ENCODE assay signal across 13 mouse cellular contexts in genomic region chr3:95635636-95636035, GRCm38 (mm10). TPM values are rescaled to one million over a fixed set of nuclear protein-coding genes. Genes with fewer than 3 reads are reported as not detected.
DNase-seq lines count a peak whose midpoint lies in the region; ATAC-seq and TF ChIP-seq lines count a peak whose summit lies in the region.
"Had no signal": no experiment of that assay in that cellular context is flagged by ENCODE, and none has a peak within 500 bp of the region (broad histone marks: within the 10 kb centered on the region; RNA-seq: fewer than 3 reads in every experiment).

No protein-coding gene starts in this region.

- H3K36me3 ChIP-seq in kidney, embryonic 15.5 days = peaks cover 85% of the 10 kb centered on the region
- H3K36me3 ChIP-seq in E14TG2a.4 (ENCODE audit: insufficient read depth, low read length) = peaks cover 79% of the 10 kb centered on the region
- H3K36me3 ChIP-seq in liver, embryonic 15.5 days (replicated peaks) = peaks cover 92% of the 10 kb centered on the region

- ATAC-seq in kidney, embryonic 15.5 days (replicated peaks; ENCODE audit: low FRiP score) = no peak
- ATAC-seq in liver, embryonic 15.5 days (ENCODE audit: insufficient read depth) = no peak
- ATAC-seq: activated CD4-positive, CD25-positive, alpha-beta regulatory T cell, adult 4 months had no signal

- no peaks in the 10 kb centered on the region for H3K9me3 ChIP-seq in kidney, embryonic 15.5 days (replicated peaks)
- no peaks in the 10 kb centered on the region for H3K9me3 ChIP-seq in E14TG2a.4 (ENCODE audit: low read length)
- no peaks in the 10 kb centered on the region for H3K9me3 ChIP-seq in liver, embryonic 15.5 days (replicated peaks)
- H3K9me3 ChIP-seq: hindbrain, embryonic 12.5 days had no signal

- TF ChIP-seq CTCF in E14TG2a.4 (conservative IDR thresholded peaks at IDR 0.05; ENCODE audit: low read length) = no peak

- no peaks in the 10 kb centered on the region for H3K27me3 ChIP-seq in kidney, embryonic 15.5 days
- no peaks in the 10 kb centered on the region for H3K27me3 ChIP-seq in E14TG2a.4 (ENCODE audit: insufficient read depth, low read length)
- H3K27me3 ChIP-seq in liver, embryonic 15.5 days = no peaks in the 10 kb centered on the region
- H3K27me3 ChIP-seq: hindbrain, embryonic 12.5 days had no signal

- no peak overlapping the region for H3K4me3 ChIP-seq in kidney, embryonic 15.5 days (replicated peaks)
- H3K4me3 ChIP-seq in E14TG2a.4 (replicated peaks; ENCODE audit: low read length) = 0 out of 2 replicates have a peak overlapping the region, but pooled peaks have one; percentile 8
- no peak overlapping the region for H3K4me3 ChIP-seq in liver, embryonic 15.5 days (replicated peaks)
- H3K4me3 ChIP-seq: hindbrain, embryonic 12.5 days had no signal

- no peak overlapping the region for H3K9ac ChIP-seq in kidney, embryonic 15.5 days
- H3K9ac ChIP-seq in liver, embryonic 15.5 days = no peak overlapping the region
- H3K9ac ChIP-seq: hindbrain, embryonic 12.5 days; lung, embryonic 14.5 days had no signal

- H3K4me1 ChIP-seq in kidney, embryonic 15.5 days = peaks cover 4% of the 10 kb centered on the region; the same call in 1 of the 2 replicates
- H3K4me1 ChIP-seq in E14TG2a.4 (replicated peaks; ENCODE audit: low read depth, low read length) = peaks cover 99% of the 10 kb centered on the region
- H3K4me1 ChIP-seq in liver, embryonic 15.5 days (replicated peaks) = peaks cover 53% of the 10 kb centered on the region
- H3K4me1 ChIP-seq: hindbrain, embryonic 12.5 days had no signal

- 51% methylated on average over 4 of the region's 4 CpGs for WGBS in kidney, embryonic 15.5 days
- 72% methylated on average over 4 of the region's 4 CpGs for WGBS in liver, embryonic 15.5 days (ENCODE audit: insufficient replicate concordance)

- H3K27ac ChIP-seq in kidney, embryonic 15.5 days = peak overlapping the region; percentile 59
- H3K27ac ChIP-seq in liver, embryonic 15.5 days (replicated peaks) = peak overlapping the region; percentile 68
- H3K27ac ChIP-seq: hindbrain, embryonic 12.5 days had no signal

- DNase-seq in kidney, adult 18-20 months = no peak
- DNase-seq in adipocyte (ENCODE audit: low spot score) = peak; percentile 45
- no peak for DNase-seq in layer of hippocampus, adult 18-20 months (ENCODE audit: low spot score in 2 of 2)
- no peak for DNase-seq in gastrocnemius, postnatal 4 days (ENCODE audit: low spot score in 2 of 2)
- DNase-seq: cerebellum, postnatal 25 days; gastrocnemius, postnatal 36 days; lung, embryonic 14.5 days; midbrain, embryonic 14.5 days had no signal

- H3K4me2 ChIP-seq in kidney, embryonic 15.5 days = no peak overlapping the region
- H3K4me2 ChIP-seq in liver, embryonic 15.5 days = no peak overlapping the region
- H3K4me2 ChIP-seq: hindbrain, embryonic 12.5 days; lung, embryonic 14.5 days had no signal

RNA-seq across cellular contexts. Expression of gene Ensa, which starts 10.8 kb away (rescaled TPM):
- polyA plus RNA-seq in kidney, embryonic 15.5 days (2015; fragmentation: Nextera tagmentation; extraction: Ambion mirVana) = 71.1 and 73.2 TPM in 2 replicates
- polyA plus RNA-seq in liver, embryonic 15.5 days (2015; fragmentation: Nextera tagmentation; extraction: Ambion mirVana) = 32.7 and 35.9 TPM in 2 replicates
- total RNA-seq in layer of hippocampus, adult 18-20 months (2021) = 100 to 1,000 TPM; 322 to 323 TPM
- total RNA-seq in gastrocnemius, postnatal 4 days (2021) = 10 to 100 TPM; 74.3 to 79.9 TPM

RNA-seq across cellular contexts. Expression of gene Mcl1, which starts 23.0 kb away (rescaled TPM):
- 51.2 and 54.4 TPM in 2 replicates for polyA plus RNA-seq in kidney, embryonic 15.5 days (2015; fragmentation: Nextera tagmentation; extraction: Ambion mirVana)
- polyA plus RNA-seq in liver, embryonic 15.5 days (2015; fragmentation: Nextera tagmentation; extraction: Ambion mirVana) = 34.8 and 39.0 TPM in 2 replicates
- 10 to 100 TPM; 56.9 to 62.7 TPM for total RNA-seq in layer of hippocampus, adult 18-20 months (2021)
- total RNA-seq in gastrocnemius, postnatal 4 days (2021) = 100 to 1,000 TPM in 1 of 2 experiments, 10 to 100 TPM in 1; 90.6 to 107 TPM

RNA-seq across cellular contexts. Expression of gene Golph3l, which starts 46.9 kb away (rescaled TPM):
- 31.2 and 33.9 TPM in 2 replicates for polyA plus RNA-seq in kidney, embryonic 15.5 days (2015; fragmentation: Nextera tagmentation; extraction: Ambion mirVana)
- polyA plus RNA-seq in liver, embryonic 15.5 days (2015; fragmentation: Nextera tagmentation; extraction: Ambion mirVana) = 28.9 and 31.2 TPM in 2 replicates
- total RNA-seq in layer of hippocampus, adult 18-20 months (2021) = 10 to 100 TPM; 22.5 to 25.9 TPM
- total RNA-seq in gastrocnemius, postnatal 4 days (2021) = 10 to 100 TPM; 21.1 to 21.7 TPM

RNA-seq across cellular contexts. Expression of gene Adamtsl4, which starts 52.1 kb away (rescaled TPM):
- 4.0 and 6.3 TPM in 2 replicates for polyA plus RNA-seq in kidney, embryonic 15.5 days (2015; fragmentation: Nextera tagmentation; extraction: Ambion mirVana)
- polyA plus RNA-seq in liver, embryonic 15.5 days (2015; fragmentation: Nextera tagmentation; extraction: Ambion mirVana) = 0.79 and 1.0 TPM in 2 replicates
- total RNA-seq in layer of hippocampus, adult 18-20 months (2021) = 1 to 10 TPM; 7.1 to 7.4 TPM
- 10 to 100 TPM; 28.2 to 36.2 TPM for total RNA-seq in gastrocnemius, postnatal 4 days (2021)
